Mouse (Mus musculus) embryo, embryonic 10.5 days (tissue): ENCODE results near the gene Ctbs.
"Not testable (repeated sequence)": the region's sequence is repeated elsewhere in the genome, so short reads cannot be mapped to it uniquely, and the experiment has no call there.

Experiments used
- DNase-seq: peaks from one replicate; pipeline ENCODE4 v3.0.0-alpha.2; 2015; ENCODE audit warnings: low spot score

Ctbs gene

GRCm38 (mm10) chr3:146449745-146450250 is at the start of gene Ctbs:
Gene Ctbs, plus strand, starts transcription at chr3:146449795.
- DNase-seq = no peak

DNA sequence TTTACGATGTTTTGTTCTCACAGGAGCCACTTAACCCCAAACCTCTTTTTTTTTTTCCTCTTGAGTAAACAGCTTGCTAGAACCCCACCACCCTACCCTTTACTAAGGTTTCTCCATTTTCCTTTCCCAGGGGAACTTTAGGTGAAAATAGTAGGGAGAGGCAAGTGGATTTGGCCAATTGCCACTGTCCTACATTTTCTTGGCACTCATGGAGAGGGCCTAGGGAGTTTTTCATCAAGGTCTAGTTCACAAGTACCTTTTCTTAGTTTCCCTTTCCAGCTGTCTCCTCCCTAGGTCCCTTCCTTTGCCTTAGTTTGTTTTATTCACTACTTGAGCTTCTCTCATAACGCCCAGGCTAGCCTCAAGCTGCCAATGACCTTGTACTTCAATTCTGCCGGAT is 45.8 kb upstream of the Ctbs start:
- DNase-seq = no peak

- peak; percentile 94 for DNase-seq
Observed at GRCm38 (mm10) chr3:146404311-146405201, 45.0 kb upstream of the Ctbs start, which contains the start of gene Ssx2ip. Gene Ssx2ip, plus strand, starts transcription at chr3:146404642.

- DNase-seq = peak; percentile 36
Observed at GRCm38 (mm10) chr3:146405213-146406006, 44.2 kb upstream of the Ctbs start.

GRCm38 (mm10) chr3:146406007-146406341 is 43.6 kb upstream of the Ctbs start:
- peak; percentile 42 for DNase-seq

DNA sequence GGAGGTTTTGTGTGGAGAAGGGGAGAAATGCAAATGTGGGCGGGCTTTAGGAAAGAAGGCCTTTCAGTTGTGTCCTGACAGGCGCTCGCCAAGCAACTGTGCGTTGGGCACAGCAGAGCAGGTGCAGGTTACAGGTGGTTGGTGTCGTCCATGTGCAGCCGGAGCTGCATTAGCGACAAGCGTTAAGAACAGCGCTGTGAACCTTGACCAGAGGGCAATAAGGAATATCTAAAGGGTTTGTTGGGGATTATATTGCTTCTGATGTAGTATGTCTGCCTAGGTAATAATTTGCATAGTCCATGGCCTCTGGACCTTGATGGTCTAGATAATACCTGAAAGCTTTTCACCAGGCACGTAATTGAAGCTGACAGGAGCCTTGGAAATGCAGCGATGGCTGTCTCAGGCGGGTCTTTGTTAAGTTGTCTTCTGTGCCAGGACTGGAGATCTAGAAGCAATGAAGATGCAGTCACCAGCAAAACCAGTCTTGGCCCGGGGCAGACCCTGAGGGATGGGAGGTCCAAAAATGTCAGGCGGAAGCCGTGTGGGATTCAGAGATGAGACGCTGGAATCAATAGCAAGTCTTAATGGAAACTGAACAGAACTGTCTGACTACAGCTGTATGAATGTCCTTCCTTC is 42.4 kb upstream of the Ctbs start:
- DNase-seq = no peak

DNA sequence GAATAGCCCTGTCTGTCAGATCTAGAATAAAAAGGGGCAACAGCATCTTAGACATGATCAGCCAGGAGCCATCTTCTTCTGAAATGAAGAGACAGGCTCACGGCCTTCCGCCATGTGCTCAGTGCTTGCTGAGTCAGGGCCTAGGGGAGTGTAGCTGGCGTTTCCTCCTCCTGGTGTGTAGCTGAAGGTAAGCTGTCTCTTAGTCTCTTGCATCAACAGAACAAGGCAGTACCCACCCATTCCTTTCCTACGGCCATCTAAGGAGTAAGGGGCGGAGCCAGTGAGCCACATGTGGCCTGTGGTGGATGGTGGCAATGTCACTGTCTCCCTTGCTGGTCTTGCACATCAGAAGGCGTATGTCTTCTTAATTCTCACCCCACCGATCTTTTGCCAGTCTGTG is 39.5 kb upstream of the Ctbs start:
- no peak for DNase-seq

GRCm38 (mm10) chr3:146412008-146412407 is 37.6 kb upstream of the Ctbs start:
- DNase-seq = no peak

GRCm38 (mm10) chr3:146412480-146412879 is 37.1 kb upstream of the Ctbs start:
- no peak for DNase-seq

DNA sequence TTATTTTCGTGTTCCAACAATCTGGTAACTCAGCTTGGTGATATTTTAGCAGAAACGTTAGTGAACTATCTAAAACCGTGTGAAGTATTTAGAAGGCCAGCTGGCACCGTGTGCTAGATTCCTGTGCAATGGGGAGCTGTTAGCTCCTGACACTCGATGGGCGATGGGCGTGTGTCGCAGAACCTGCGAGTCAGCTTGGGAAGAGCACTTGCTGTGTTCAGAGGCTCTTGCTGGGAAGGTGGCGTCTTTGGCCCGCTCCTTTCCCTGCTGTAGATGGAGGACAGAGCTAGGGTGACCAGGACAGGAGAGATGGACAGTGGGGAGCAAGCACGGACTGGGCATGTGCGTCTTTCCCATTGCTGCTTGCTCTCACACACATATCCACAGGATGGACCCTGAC is 36.6 kb upstream of the Ctbs start:
- DNase-seq = no peak

DNA sequence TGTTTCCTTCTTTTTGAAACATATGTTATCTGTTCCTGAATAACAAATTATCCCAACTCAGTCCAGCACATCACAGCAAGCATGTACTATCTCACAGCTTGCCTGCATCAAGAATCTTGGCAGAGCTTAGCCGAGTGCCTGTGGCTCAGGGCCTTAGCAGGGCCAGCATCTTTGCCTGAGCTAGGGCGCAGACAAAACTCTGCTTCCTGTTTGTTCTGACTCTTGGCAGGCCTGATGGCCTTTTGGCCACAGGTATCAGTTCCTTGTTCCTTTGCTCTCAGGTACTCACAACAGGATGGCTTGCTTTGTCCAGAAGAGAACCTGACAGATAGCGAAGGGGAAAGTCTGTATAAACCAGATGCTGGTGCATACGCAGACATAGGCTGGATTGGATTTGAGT is 35.6 kb upstream of the Ctbs start:
- DNase-seq = no peak

GRCm38 (mm10) chr3:146414555-146414954 is 35.0 kb upstream of the Ctbs start:
- no peak for DNase-seq

DNA sequence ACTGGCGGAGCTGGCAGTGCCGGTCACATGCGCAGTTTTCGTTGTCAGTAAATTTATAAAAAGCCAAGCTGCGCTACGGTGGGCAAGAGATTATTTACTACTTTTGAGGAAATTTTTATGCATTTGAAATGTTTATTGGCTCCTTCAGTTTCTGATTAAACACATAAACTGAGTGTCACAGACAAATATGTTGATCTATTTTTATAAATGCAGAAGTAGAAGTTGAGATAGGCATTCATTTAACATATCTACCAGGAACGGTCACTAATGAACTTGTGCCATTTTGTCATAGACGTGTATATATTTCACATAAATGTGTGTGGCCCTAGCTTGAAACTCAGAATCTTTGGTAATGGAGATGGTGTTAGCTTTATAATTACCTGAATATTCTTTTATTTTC is 31.7 kb upstream of the Ctbs start:
- DNase-seq = no peak

GRCm38 (mm10) chr3:146418901-146419300 is 30.7 kb upstream of the Ctbs start:
- DNase-seq = no peak

DNA sequence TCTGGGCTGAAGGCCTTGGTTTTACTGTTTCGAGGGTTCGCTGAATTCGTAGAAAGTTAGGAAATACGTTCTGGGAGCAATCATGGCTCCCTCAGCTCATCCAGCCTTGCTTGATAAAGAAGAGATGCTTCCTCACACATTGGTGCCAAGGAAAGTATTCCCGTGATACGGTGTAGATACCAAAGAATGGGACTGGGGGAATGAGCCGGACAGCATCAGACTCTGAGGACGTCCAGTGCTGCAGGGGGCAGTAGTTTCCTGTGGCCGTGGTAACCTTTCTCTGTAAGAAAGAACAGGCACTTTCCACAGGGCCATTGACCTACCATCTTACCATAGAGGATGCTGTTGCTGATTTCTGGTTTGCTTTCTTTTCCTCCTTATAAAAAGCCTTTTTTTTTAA is 30.1 kb upstream of the Ctbs start:
- no peak for DNase-seq

- no peak for DNase-seq
Observed at GRCm38 (mm10) chr3:146419992-146420537, 29.5 kb upstream of the Ctbs start.

GRCm38 (mm10) chr3:146421787-146422186 is 27.8 kb upstream of the Ctbs start:
- DNase-seq = no peak

GRCm38 (mm10) chr3:146423710-146424109 is 25.9 kb upstream of the Ctbs start:
- DNase-seq = no peak

DNA sequence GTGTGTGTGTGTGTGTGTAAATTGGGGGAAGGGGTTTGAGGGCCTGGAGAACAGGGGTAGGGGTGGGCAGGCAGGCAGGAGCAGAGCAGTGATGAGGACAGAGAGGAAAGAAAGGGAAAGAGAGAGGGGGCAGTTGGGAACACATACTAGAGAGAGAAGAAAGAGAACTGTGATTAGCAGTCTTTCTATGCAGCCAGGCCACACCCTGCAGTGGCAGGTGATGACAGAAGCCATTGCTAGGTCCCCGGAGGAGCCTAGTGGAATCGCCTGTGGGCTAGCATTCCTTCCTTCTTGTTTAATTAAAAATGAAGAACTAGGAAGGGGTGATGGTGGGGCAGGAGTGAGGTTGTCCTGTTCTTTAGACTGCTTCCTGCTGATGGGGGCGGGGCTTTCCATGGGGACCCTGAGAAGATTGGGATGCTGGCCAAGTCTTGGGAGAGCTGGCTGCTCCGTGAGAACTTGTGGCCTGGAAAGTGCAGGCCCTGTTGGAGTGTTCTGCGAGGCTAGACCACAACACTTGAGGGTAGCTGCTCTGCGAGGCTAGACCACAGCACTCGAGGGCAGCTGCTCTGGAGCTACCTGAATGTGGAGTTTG is 25.2 kb upstream of the Ctbs start:
- no peak for DNase-seq

DNA sequence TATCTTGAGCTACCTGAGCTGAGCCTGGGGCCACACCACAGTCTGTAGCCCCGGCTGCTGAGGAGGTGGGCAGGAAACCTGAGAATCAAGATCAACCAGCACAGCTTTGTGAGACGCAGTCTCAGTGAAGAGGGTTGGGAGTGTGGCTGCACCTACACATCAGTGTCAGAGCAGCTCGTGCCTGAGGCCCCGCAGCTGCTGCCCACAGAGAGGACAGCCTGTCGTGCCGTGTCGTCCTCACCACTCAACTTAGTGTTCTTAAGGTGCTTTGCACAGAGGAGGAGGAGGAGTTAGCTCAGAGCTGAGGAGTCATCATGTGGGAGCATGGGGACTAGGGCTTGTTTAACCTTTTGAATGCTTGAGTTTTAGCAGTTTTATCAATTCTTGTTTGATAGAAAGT is 23.7 kb upstream of the Ctbs start:
- DNase-seq = no peak

DNA sequence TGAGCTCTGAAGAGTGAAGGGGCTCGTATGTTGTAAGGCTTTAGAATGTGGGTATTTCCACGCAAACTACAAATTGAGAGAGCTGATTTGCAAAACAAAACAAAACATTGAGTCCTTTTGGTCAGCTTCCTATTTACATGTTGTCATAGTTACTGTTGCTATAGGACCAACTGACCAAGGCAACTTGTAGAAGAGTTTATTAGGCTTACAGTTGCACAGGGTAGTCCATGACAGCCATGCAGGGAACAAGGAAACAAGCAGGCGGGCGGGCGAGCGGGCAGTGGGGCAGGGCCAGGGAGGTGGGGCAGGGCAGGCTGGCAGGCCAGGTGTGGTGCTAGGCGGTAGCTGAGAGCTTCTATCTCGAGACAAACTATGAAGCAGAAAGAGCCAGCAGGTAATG is 23.1 kb upstream of the Ctbs start:
- no peak for DNase-seq

DNA sequence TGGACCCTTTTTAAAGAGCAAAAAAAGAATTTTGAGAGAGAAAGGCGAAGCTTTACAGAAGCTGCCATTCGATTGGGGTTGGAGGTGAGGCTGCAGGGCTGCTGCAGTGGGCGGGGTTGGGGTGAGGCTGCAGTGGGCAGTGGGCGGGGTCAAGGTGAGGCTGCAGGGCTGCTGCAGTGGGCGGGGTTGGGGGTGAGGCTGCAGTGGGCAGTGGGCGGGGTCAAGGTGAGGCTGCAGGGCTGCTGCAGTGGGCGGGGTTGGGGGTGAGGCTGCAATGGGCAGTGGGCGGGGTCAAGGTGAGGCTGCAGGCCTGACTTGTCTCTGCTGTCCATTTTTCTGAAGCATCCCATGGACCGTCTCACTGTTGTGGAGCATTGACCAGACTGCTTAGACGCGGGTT is 16.5 kb upstream of the Ctbs start:
- DNase-seq = not testable (repeated sequence)
